Mouse (Mus musculus) spleen, postnatal 36 days (tissue): ENCODE data around the gene Plcz1.

Source experiments
- DNase-seq, 2 experiments: peaks; one replicate each; pipeline ENCODE4 v3.0.0; 2022; ENCODE audit warnings: low spot score in 2 of 2, mixed read lengths in 1 of 2

Plcz1 gene

DNA sequence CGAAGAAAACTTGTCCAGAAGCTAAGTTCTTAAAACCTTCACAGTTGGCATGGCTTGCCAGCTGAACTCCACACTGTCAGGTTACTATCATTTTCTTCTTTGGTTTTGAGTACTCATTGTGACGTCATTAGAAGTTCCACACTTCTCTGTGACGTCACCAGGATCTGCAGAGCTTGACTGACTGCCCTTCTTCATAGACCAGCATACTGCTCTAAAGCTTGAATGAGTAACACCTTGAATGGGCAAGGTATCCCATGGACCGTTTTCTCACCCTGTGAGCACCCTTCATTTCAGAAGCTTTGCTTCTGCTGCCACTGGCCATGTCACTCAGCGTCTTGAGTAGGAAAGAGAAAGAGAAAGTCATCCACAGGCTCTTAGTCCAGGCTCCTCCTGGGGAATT, at the start of gene Plcz1:
Plcz1 (minus strand) TSS at position 101 of the 400 bp plus-strand sequence.
- no peak for DNase-seq

GRCm38 (mm10) chr6:140089855-140090254, 48.6 kb upstream of the Plcz1 start:
- no peak for DNase-seq

GRCm38 (mm10) chr6:140081739-140082138, 40.5 kb upstream of the Plcz1 start:
- no peak for DNase-seq

DNA sequence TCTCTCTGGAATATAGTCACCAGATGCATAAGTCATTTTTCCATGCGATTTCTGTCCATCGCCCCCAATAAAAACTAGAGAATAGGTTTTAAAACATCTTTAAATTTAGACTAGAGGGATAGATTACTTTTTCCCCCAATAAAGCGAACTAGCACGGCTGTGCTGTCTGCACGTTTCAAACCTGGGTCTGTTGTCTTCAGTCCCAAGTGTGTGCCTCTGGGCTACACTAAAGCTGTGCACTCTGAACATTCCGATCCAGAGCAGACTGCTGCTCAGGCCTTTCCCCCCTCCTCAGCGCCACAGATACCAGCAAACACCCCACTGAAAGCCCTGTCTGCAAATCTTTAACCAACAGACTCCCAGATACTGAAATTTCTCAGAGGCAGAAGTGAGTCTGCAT, 39.7 kb upstream of the Plcz1 start:
- DNase-seq: no peak

GRCm38 (mm10) chr6:140069177-140069576, 27.9 kb upstream of the Plcz1 start:
- no peak for DNase-seq

DNA sequence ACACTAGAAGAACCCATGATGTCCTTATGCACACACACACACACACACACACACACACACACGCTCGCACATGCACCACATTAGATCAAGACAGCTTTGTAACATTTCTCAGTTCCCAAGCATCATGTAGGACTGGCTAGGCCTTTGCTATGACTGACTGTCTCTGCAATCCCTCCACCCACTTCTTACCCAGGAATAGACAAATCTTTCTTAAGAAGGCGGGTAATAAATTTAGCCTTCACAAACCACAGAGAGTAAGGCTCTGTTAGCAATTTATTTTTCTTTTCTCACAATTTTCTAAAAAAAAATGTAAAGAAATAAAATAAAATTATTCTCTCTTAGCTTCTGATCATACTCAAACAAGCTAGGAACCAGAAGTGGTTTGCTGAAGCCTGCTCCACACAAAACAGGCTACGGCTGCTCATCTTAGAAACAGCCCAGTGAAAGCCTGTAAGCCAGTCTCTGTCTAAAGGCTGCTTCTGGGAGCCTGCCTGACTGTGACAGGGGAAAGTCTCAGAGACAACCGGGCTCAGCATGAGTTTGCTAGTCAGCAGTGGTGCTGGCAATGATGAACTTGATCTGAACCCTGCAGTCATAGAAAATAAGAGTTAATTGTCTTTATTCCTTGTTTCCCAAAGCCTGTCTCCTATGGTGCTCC, 13.1 kb upstream of the Plcz1 start:
- no peak for DNase-seq

GRCm38 (mm10) chr6:140051476-140051875, 10.2 kb upstream of the Plcz1 start:
- DNase-seq: no peak

DNA sequence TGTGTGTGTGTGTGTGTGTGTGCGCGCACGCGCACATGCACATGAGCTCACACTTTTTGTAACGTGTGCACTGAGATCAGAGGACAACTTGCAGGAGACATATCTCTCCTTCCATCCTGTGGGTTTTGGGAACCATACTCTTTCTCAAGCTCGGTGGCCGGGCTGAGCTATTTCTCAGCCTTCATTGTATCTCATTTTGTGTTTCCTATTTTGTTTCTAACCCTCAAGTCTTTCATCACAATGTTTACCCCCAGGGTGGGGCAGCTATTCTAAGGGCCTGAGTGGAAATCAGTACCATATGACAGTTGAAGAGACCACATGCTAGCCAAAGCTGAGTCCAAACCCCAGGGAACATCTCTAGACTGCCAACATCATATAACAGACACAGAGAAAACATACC, 305 bp downstream of the Plcz1 start, which contains the start of gene Capza3:
Capza3 (plus strand) TSS at position 301 of the 400 bp plus-strand sequence.
- no peak for DNase-seq

GRCm38 (mm10) chr6:140024404-140024803, 16.9 kb downstream of the Plcz1 start:
- no peak for DNase-seq

- DNase-seq: no peak
These were observed 36.1 kb downstream of the Plcz1 start for GRCm38 (mm10) chr6:140005181-140005580.

DNA sequence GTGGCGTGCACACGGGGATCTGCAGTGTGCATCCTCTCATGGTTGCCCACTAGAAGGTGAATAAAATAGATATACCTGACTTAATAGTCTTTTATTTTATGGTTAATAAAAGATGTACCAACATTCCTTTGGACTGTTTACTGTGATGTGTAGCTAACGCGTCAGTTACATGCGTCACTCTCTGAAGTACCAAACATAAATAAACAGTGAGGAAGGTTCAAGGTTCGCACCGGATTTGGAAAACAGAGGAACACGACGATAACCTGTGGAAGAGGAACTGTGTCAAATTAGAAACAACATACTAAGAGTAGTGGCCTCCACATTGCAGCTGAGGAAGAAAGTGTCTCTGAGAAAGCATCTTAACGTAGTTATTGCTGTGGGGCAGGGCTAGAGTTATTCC, 51.7 kb downstream of the Plcz1 start:
- no peak for DNase-seq

- no peak for DNase-seq
These were observed 52.2 kb downstream of the Plcz1 start for GRCm38 (mm10) chr6:139989075-139989474.

DNA sequence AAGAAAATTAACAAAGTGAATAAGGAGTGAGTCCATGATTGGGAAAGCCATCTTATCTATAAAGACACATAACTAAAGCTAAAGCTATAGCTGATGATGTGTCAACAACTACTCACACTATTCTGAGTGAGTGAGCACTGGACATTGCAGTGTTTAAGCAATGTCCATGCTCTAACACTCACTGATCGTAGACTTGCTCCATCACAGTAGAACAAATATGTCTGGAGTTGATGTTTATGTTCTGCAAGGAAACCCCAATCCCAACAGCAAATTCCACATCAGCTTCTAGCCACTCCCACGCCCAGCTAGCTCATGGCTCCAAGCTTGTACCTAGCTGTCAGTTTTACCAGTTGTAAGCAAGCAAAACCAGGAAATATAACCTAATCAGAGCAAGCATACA, 54.7 kb downstream of the Plcz1 start:
- no peak for DNase-seq

GRCm38 (mm10) chr6:139984069-139984468, 57.2 kb downstream of the Plcz1 start:
- no peak for DNase-seq

GRCm38 (mm10) chr6:139981061-139981460, 60.2 kb downstream of the Plcz1 start:
- no peak for DNase-seq

- no peak for DNase-seq
These were observed 63.1 kb downstream of the Plcz1 start for GRCm38 (mm10) chr6:139978114-139978513.

DNA sequence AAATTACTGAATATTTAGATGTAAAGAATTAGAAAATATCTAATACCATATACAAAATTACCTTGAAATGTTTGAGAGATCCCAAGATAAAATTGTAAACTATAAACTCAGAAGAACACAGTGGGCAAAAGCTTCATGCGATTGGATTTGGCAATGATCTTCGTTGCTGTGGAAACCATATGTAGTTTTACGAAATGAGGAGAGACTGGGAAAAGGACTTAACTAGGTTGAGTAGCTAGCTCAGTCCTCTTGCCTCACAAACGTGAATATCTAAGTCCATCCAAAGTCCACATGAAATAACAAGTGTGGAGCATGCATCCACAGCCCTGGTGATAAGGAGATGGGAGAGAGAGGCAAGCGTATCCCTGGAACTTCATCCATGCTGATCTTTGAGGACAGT, 66.6 kb downstream of the Plcz1 start:
- no peak for DNase-seq

- no peak for DNase-seq
These were observed 69.5 kb downstream of the Plcz1 start for GRCm38 (mm10) chr6:139971608-139972298.

DNA sequence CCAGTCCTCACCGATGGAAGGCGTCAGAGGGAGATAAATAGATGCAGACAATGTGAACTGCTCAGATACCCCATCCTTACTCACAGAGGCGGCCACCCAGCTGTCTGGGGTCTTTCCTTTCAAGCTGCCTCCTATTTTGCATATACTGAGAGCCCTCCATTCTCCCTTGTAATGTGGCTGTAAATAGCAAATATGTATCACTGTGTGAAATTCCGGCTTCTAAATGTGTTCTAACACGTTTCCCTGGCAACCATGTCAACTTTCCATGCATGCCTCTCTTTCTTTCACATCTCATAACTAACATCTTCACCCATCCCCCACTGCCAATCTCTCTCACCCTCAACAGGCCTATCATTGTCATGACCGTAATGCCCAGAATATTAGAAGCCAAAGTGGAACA, 74.6 kb downstream of the Plcz1 start:
- no peak for DNase-seq

DNA sequence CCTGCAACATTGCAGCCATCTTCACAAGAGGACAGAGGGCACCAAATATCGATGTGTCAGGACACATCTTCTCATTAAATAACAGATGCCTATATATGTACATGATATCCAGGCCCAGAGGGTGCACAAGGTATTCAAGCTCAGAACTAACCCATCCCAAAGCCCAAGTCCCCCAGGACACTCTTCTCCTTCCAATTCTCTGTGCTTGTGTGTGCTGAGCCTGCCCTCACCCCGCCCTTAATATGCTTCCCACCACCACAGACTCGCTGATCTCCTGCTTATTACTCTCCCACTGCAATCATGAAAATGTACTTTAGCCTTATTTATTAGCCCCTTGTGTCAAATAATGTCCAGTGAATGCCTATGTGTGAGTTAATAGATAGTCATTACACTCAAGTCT, 76.4 kb downstream of the Plcz1 start:
- no peak for DNase-seq

- no peak for DNase-seq
These were observed 77.5 kb downstream of the Plcz1 start for GRCm38 (mm10) chr6:139963775-139964174.

- no peak for DNase-seq
These were observed 83.6 kb downstream of the Plcz1 start for GRCm38 (mm10) chr6:139957531-139958241.

DNA sequence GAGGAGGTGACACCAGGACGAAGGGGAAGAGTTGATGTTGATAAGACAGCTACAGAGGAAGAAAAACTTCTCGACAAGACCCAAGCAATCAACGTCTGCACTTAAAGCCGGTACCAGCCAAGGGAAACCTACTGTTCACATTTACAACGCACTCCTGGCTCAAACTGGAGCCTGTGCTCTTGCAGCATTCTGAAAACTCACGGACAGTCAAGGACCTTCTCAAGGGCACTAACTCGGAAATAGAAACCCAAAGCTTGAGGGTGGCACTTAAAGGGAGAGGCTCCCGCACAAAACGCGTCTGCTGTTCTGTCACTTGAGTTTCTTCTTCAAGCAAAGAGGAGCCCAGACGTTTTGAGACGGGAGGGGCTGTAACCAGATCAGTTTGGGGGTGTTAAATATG, 87.7 kb downstream of the Plcz1 start:
- no peak for DNase-seq
